Mouse (Mus musculus) neural tube, embryonic 14.5 days (tissue): ENCODE data around the gene Keap1. TPM values are rescaled to one million over a fixed set of nuclear protein-coding genes. Genes with fewer than 3 reads are reported as not detected.
"Not testable (repeated sequence)": the region's sequence is repeated elsewhere in the genome, so short reads cannot be mapped to it uniquely, and the experiment has no call there.

Experiments
- ATAC-seq: fragments of 200-750 bp; cut with Nextera tagmentation; 2 replicates; pipeline ENCODE4 v1.8.0; 2017; ENCODE audit warnings: low read depth, mild to moderate bottlenecking, moderate TSS enrichment, moderate library complexity
- H3K27ac ChIP-seq: fragments of 300-500 bp; sonication (generic); 2 replicates; pipeline ENCODE4 v1.5.1; 2014; ENCODE audit warnings: low read depth, mild to moderate bottlenecking, control low read depth, low read length, moderate library complexity, mixed read lengths
- H3K27me3 ChIP-seq: fragments of 300-500 bp; sonication (generic); 2 replicates; pipeline ENCODE4 v1.6.1; 2014; ENCODE audit warnings: low read length; ENCODE audit not compliant: control insufficient read depth, insufficient read depth
- H3K36me3 ChIP-seq: fragments of 300-500 bp; sonication (generic); 2 replicates; pipeline ENCODE4 v1.6.1; 2014; ENCODE audit warnings: low read length, mixed read lengths; ENCODE audit not compliant: control insufficient read depth, insufficient read depth
- H3K4me1 ChIP-seq: fragments of 300-500 bp; sonication (generic); 2 replicates; pipeline ENCODE4 v1.6.1; 2014; ENCODE audit warnings: low read length; ENCODE audit not compliant: control insufficient read depth, insufficient read depth
- H3K4me2 ChIP-seq: fragments of 300-500 bp; sonication (generic); 2 replicates; pipeline ENCODE4 v1.6.1; 2014; ENCODE audit warnings: mild to moderate bottlenecking, low read depth, low read length, control low read depth
- H3K4me3 ChIP-seq: fragments of 300-500 bp; sonication (generic); 2 replicates; pipeline ENCODE4 v1.5.1; 2014; ENCODE audit warnings: low read depth, low read length, control low read depth, mixed read lengths
- H3K9ac ChIP-seq: fragments of 300-500 bp; sonication (generic); replicated peaks from 2 replicates; pipeline ENCODE4 v1.6.1; 2014; ENCODE audit warnings: low read depth, mild to moderate bottlenecking, control low read depth, low read length, mixed read lengths
- H3K9me3 ChIP-seq: fragments of 300-500 bp; sonication (generic); 2 replicates; pipeline ENCODE4 v1.6.1; 2016; ENCODE audit warnings: low read length; ENCODE audit not compliant: control insufficient read depth
- WGBS: fragments of 180-500 bp; shearing (Covaris S2); extraction: QIAGEN DNeasy Blood & Tissue Kit; methylation state at CpG from one replicate; pipeline ENCODE4 v1.1.7; 2014; 5-methylcytosine and 5-hydroxymethylcytosine counted together
- polyA plus RNA-seq: library from polyadenylated mRNA; unstranded; fragments of >200 nt; fragmentation: Nextera tagmentation; extraction: Ambion mirVana; gene quantifications from 2 replicates; pipeline ENCODE4 v1.2.1, GENCODE M21; 2014

Keap1 gene
- polyA plus RNA-seq, 1 experiment from 2014 or later, result 34.2 TPM

DNA sequence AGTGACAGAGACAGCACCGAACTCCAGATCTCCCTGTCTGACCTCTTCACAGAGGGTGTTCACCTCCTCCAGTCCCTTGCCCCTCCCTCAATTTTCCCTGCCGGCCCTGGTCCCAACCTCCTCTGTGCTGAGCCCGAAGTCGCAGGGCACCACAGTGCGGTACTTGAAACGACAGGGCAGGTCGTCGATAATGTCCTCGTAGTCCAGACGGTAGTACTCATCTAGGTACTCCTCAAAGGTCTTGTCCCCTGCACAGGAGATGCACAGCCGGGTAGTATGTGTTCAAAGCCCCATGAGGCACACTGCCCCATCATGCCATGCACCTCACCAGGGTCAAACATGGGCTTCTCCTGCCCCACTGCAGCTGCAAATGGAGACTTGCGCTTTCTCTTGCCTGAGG lies 36.6 kb upstream of the Keap1 start:
- 91% methylated on average over 12 of the region's 12 CpGs for WGBS
- Histone ChIP-seq H3K4me1 (no peaks in the 10 kb centered on the region), H3K9me3 (no peaks in the 10 kb centered on the region), H3K4me2 (no peak overlapping the region), H3K27me3 (no peaks in the 10 kb centered on the region), H3K4me3 (no peak overlapping the region), H3K27ac (no peak overlapping the region), H3K36me3 (peaks cover 90% of the 10 kb centered on the region), H3K9ac (no peak overlapping the region)
- ATAC-seq, result no peak

DNA sequence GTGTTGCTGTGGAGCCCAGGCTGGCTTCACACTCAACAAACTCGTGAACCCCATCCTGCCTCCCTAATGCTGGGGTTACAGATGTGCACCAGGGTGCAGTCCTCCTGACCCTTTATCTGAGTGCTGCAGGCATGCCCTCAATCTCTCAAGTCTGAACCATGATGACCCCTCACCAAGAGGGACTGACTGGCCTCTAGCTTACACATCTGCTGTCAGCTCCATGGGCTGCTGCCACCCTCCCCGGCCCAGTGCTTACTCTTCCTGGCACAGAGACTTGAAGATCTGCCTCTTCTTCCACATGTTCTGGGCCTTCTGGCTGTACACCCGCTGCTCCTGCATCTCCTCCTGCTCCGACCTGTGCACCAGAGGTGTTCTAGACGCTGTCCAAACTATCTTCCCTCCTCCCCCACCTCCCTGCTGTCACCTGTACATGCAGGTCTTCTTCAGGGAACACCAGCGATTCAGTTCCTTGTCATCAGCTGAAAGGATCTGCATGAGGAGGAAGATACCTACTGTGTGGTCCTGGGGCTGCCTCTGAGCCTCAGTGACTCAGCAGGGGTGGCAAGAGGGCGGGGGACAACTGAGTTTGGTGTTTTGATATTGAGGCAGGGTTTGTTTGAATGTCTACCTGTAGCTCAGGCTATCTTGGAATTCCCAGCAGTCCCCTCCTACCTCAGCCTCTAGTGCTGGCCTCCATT lies 36.0 kb upstream of the Keap1 start:
- Histone ChIP-seq H3K9me3 (no peaks in the 10 kb centered on the region), H3K4me1 (no peaks in the 10 kb centered on the region), H3K4me3 (no peak overlapping the region), H3K27ac (no peak overlapping the region), H3K36me3 (peaks cover 93% of the 10 kb centered on the region), H3K27me3 (no peaks in the 10 kb centered on the region), H3K4me2 (no peak overlapping the region), H3K9ac (no peak overlapping the region)
- ATAC-seq, result no peak
- WGBS, result 92% methylated on average over 7 of the region's 7 CpGs

DNA sequence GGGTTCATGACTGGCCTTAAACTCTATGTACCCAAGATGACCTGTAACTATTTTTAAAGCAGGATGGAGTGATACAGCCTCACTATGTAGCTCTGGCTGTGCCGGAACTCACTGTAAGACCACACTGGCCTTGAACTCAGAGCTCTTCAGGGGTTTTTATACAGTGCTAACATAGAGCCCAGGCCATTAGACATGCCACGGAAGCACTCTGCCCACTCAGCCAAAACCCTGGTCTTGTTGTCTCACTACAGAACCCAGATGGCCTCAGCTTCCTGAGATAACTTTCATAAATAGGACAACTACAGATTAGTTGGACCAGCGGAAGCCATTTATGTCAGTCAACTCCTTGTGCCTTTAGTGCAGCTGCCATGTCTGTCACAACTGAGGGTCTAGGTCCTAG lies 35.2 kb upstream of the Keap1 start:
- Histone ChIP-seq H3K4me2 (no peak overlapping the region), H3K36me3 (peaks cover 90% of the 10 kb centered on the region), H3K9me3 (no peaks in the 10 kb centered on the region), H3K4me3 (no peak overlapping the region), H3K4me1 (no peaks in the 10 kb centered on the region), H3K9ac (no peak overlapping the region), H3K27ac (no peak overlapping the region), H3K27me3 (no peaks in the 10 kb centered on the region)
- no peak for ATAC-seq
- 94% methylated on average over 3 of the region's 3 CpGs for WGBS

DNA sequence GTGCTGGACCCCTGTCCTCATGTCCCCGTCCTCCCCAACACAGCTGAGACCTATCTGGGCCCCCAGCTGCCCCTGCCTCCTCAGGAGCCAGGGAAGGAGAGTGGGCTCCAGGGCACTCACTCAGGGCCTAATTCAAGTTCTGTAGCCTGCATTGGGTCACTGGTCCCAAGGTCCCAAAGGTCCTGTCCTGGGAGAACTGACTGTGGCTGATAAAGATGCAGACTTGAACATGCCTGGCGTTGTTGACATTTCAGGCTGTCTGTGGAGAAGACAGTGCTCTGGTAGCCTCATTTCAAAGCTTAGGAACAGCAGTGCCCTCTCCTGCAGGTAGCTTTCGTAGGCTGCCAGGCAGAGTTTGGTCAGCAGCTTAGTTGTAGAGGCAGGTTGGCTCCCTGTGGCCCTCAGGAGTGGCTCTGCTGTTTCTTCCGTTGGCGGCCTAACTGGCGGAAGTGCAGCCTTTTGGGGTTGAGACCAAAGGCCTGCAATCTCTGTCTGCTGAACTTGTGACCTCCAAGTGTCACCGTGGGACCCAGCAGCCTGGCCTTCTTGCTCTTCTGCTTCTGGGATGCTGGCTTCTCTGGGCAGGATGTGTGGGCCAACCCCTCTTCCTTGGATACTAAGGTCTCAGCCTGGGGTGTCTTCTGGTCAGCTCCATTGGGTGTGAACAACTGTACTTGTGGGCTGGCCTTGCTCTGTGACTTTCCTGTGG lies 34.5 kb upstream of the Keap1 start:
- WGBS, result 82% methylated on average over 7 of the region's 7 CpGs
- Histone ChIP-seq H3K4me2 (no peak overlapping the region), H3K36me3 (peaks cover 87% of the 10 kb centered on the region), H3K9ac (no peak overlapping the region), H3K27me3 (no peaks in the 10 kb centered on the region), H3K4me3 (no peak overlapping the region), H3K27ac (no peak overlapping the region), H3K9me3 (no peaks in the 10 kb centered on the region), H3K4me1 (no peaks in the 10 kb centered on the region)
- ATAC-seq, result no peak

DNA sequence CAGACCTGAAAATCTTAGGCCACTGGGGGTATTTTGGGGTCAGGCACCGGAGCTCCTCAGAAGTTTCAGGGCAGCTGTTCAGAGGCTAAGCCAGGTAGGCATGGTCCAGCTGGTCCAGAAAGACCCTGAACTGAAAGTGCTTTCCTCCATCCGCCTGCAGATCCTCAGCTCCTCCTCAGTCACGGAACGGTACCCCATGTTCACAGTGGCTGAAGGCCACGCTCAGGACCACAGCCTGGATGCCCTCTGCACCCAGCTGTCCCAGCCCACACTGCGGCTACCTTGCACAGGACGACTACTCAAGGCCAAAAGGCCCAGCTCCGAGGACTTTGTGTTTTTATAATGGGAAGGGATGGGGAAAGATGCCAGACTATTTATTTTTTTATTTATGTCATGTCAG lies 33.9 kb upstream of the Keap1 start:
- Histone ChIP-seq H3K27ac (no peak overlapping the region), H3K4me2 (no peak overlapping the region), H3K4me3 (no peak overlapping the region), H3K9ac (no peak overlapping the region), H3K9me3 (no peaks in the 10 kb centered on the region), H3K36me3 (peaks cover 87% of the 10 kb centered on the region), H3K27me3 (no peaks in the 10 kb centered on the region), H3K4me1 (no peaks in the 10 kb centered on the region)
- ATAC-seq, result no peak
- WGBS, result 87% methylated on average over 8 of the region's 8 CpGs

DNA sequence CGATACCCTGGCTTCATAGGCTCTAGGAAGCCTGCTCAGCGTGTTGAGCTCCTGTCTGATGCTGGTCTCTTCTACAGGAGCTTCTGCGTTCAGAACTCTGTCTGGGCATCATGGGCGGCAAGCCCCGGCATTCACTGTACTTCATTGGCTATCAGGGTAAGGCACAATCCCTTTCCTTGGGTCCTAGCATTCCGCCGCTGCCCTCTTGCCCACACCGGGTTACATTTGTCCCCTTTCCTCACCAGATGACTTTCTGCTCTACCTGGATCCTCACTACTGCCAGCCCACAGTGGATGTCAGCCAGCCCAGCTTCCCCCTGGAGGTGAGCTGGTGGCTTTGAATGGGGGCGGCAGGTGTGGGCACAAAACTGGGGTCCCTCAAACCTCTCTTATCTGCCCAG lies 33.2 kb upstream of the Keap1 start:
- peaks cover 80% of the 10 kb centered on the region for H3K36me3 ChIP-seq
- H3K27ac ChIP-seq, result no peak overlapping the region
- H3K27me3 ChIP-seq, result no peaks in the 10 kb centered on the region
- ATAC-seq, result no peak
- H3K4me3 ChIP-seq, result no peak overlapping the region
- 96% methylated on average over 9 of the region's 9 CpGs for WGBS
- no peak overlapping the region for H3K4me2 ChIP-seq
- H3K9ac ChIP-seq, result no peak overlapping the region
- H3K4me1 ChIP-seq, result no peaks in the 10 kb centered on the region
- no peaks in the 10 kb centered on the region for H3K9me3 ChIP-seq

DNA sequence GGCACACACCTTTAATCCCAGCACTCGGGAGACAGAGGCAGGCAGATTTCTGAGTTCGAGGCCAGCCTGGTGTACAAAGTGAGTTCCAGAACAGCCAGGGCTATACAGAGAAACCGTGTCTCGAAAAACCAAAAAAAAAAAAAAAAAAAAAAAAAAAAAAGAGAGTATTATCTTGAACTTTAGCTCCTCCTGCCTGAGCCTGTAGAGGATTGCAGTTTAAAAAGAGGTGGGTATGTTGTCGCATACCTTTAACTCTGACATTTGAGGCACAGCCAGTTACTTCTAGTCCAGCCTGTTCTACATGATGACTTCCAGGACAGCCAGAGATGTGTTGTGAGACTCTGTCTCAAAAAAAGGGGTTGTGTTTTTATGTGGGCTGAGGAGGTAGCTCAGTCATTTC lies 30.4 kb upstream of the Keap1 start:
- H3K4me2 ChIP-seq, H3K27me3 ChIP-seq, H3K4me3 ChIP-seq, ATAC-seq, H3K9me3 ChIP-seq, H3K27ac ChIP-seq, H3K9ac ChIP-seq: not testable (repeated sequence)
- Histone ChIP-seq H3K4me1 (peaks cover 15% of the 10 kb centered on the region), H3K36me3 (peaks cover 55% of the 10 kb centered on the region)
- WGBS, result 92% methylated on average over 5 of the region's 5 CpGs

DNA sequence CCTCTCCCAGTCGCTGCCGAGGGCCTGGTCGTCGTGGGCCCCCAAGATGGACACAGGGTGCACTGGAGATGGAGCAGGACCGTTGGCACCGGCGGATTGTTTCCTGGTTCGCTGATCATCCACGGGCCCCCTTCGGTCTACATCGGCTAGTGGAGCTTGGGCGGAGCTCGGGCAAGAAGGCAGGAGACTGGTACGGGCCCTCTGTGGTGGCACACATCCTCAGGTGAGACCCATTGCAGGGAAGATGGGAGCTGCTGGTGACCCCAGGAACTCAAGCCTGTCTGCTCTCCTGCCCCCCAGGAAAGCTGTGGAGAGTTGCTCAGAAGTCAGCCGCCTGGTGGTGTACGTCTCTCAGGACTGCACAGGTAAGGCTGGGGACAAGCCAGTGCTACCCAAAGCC lies 29.1 kb upstream of the Keap1 start:
- H3K27me3 ChIP-seq, result no peaks in the 10 kb centered on the region
- H3K4me1 ChIP-seq, result peaks cover 18% of the 10 kb centered on the region
- 96% methylated on average over 16 of the region's 16 CpGs for WGBS
- no peak overlapping the region for H3K4me2 ChIP-seq
- no peak overlapping the region for H3K9ac ChIP-seq
- no peak overlapping the region for H3K27ac ChIP-seq
- no peaks in the 10 kb centered on the region for H3K9me3 ChIP-seq
- ATAC-seq, result no peak
- no peak overlapping the region for H3K4me3 ChIP-seq
- H3K36me3 ChIP-seq, result peaks cover 43% of the 10 kb centered on the region

DNA sequence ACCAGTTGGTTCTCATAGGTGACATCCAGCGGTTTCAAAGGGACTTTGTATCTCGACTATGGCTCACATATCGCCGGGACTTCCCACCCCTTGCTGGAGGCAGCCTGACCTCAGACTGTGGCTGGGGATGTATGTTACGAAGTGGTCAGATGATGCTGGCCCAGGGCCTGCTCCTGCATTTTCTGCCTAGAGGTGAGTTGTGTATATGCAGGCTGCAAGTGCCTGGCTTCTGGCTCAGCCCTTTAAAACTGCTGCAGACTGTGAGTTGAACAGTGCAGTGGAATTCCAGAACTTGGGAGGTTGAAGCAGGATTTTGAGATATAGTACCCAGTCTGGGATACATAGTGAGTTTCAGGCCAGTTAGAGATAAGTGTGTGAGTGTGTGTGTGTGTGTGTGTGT lies 27.7 kb upstream of the Keap1 start:
- no peak overlapping the region for H3K4me3 ChIP-seq

More for the DNA sequence above, 27.7 kb upstream of the Keap1 start:
- Histone ChIP-seq H3K9ac (no peak overlapping the region), H3K27ac (no peak overlapping the region), H3K4me2 (no peak overlapping the region), H3K4me1 (peaks cover 18% of the 10 kb centered on the region), H3K36me3 (peaks cover 29% of the 10 kb centered on the region), H3K9me3 (no peaks in the 10 kb centered on the region), H3K27me3 (no peaks in the 10 kb centered on the region)
- no peak for ATAC-seq
- 86% methylated on average over 5 of the region's 5 CpGs for WGBS
